Mouse (Mus musculus) cerebellum, postnatal 10 days (tissue): ENCODE measurements around the gene Tcirg1.

Experiments
- DNase-seq, 2 experiments: peaks; one replicate each; pipeline ENCODE4 v3.0.0; 2021; ENCODE audit warnings: mixed read lengths in 2 of 2

The Tcirg1 gene

DNA sequence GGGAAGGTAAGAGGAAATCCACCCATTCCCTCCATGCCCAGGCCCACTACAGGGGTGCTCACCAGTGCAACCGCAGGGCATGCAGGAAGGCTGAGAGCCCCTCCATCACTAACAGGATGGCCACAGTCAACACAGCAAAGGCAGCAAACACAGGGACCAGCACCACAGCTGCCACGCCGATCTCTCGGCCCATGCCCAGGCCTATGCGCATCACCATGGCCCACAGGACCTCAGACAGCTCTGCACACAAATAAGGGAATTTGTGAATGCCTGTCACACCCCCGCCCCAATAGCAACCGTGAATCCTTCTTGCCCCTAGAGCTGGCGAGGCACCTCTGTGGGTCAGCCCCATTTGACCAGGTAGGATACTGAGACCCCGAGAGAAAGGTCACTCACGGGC, 10.7 kb downstream of the Tcirg1 start:
- DNase-seq, result no peak

DNA sequence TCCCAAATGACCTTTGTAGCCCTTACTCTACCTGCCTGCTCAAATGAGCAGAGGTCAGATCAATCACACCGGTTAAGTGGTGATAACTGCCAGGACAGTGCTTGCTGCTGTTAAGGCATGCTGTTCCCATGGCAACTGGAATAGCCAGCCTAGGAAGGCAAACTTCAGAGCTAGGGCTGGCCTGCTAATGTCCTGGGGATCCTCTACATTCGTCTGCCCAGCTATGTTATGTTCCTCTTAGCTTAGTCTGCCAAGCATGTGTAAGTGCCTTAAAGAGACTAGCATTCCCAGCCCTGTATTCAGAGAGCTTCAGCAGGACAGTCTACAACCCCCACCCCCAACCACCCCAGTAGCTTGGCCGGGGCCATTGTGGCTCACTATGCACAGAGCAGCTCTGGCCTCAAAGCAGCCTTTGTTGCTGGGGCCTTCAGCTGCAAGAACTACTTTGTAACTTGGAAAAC, 11.7 kb downstream of the Tcirg1 start:
- DNase-seq, result peak in 1 of 2 experiments; percentile 43

DNA sequence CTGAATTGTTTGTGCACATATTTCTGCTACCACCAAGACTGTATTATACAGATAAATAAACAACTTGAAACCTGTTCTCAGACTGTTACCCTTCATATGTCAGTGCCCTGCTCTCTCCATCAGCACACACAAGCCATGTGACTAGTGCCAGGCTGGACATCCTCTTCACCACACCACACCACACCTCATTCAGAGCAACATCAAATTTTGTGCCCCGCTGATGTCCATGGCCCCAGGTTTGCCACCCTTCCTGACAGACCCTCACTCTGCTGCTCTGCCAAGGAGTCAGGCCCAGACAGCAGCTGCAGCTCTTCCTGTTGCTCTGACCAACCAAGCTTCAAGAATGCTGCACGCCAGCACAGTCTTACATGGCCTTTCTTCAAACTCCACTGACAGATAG, 12.6 kb downstream of the Tcirg1 start:
- DNase-seq, result no peak

DNA sequence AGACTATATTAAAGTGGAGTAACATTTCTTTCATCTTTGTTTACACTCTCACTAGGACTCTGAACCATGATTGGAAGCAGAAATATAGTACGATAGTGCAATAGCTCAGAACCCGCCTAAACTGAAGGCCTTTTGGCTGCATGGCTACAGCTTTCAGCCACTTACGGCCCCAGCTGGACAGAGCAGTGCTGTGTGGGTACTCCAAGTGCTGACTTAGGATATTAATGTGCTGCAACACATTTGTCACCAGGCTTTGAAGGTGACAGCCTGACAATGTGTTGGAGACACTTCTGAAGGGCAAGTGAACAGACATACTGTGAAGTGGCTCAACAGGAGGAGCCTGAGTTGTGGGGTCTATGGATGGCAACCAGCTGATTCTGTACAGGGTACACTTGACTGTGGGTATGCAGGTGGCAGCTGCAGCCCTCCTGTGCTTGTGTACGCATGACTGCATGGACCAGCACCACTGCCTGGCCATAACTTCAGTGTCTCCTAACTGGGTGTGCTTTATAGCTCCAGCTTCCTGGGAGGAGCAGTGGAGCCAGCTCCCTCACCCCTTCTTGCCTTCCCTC, 13.3 kb downstream of the Tcirg1 start:
- no peak for DNase-seq

DNA sequence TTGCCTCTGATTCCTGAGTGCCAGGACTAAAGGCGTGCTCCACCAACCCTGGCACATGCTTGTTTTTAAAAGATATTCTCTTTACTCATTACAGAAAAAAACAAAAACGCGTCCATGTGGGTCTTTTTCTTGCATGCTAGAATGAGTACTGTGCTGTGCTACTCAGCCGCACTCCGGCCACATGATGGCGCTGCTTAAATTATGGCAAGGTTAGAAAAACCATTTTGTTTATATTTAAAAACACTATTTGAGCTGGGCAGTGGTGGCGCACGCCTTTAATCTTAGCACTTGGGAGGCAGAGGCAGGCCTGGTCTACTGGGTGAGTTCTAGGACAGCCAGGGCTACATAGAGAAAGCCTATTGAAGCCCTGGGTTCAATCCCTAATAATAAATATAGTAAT, 16.8 kb downstream of the Tcirg1 start:
- no peak for DNase-seq

DNA sequence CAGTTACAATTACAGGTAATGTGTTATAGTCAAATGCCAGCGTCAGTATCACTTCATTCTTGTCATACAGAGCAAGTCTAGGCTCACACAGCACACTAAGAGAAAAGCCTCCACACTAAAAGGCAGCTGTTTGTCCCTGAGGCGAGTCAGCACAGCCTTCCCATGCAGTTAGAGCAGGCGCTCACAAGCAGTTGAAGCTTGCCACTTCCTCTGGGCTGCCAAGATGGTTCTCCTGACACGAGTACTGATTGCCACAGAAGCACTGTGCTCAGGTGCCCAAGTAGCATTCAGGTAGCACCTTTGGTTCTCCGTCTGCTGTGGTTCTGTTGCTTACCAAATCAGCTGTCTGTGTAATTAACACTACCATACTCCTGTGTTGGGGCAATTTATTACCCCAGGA, 17.8 kb downstream of the Tcirg1 start:
- DNase-seq, result no peak

DNA sequence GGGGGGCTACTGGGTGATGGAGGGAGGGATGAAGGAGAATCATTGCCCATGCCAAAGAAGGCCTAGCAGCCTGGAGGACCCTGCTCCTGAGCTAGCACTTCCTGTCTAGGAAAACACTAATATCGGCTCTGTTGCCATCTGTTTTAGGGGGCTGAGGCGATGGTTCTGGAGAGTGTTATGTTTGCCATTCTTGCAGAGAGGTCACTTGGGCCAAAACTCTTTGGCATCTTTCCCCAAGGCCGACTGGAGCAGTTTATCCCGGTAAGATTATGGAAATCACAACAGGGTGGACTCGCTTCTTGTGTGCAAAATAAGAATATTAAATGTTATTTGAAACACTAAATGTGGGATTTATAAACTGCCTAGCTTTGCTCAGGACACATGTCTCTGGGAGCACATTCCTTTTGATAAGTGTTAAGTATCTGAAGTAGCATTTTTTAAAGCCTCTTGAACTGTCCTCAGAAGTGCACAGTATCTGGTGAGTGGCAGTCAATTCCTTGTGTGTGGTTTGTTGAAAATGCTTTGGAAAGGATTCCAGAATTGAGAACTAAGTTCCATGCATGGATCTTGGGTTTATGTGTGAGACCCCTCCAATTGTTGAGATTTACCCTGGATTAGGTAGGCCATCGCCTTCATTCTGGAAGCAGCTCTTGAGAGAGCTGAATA, 22.5 kb downstream of the Tcirg1 start:
- DNase-seq, result peak; percentile 43 to 45

DNA sequence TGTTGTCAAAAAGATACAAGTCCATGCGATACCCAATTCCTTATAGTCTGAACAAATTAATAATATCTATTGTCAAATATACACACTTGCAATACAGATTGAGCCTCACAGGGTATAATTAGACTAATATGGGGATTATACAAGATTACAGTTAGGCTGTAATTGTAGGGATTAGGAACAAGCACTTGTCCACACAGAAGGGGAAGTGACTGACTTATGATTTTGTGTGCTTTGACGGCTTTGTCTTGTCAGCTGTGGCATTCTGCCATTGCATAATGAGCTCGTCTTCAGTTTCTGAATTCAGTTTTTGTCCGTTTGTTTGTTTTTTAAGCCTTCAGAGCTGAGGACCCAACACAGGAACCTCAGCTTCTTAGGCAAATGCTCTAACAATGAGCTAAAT, 24.7 kb downstream of the Tcirg1 start:
- no peak for DNase-seq

DNA sequence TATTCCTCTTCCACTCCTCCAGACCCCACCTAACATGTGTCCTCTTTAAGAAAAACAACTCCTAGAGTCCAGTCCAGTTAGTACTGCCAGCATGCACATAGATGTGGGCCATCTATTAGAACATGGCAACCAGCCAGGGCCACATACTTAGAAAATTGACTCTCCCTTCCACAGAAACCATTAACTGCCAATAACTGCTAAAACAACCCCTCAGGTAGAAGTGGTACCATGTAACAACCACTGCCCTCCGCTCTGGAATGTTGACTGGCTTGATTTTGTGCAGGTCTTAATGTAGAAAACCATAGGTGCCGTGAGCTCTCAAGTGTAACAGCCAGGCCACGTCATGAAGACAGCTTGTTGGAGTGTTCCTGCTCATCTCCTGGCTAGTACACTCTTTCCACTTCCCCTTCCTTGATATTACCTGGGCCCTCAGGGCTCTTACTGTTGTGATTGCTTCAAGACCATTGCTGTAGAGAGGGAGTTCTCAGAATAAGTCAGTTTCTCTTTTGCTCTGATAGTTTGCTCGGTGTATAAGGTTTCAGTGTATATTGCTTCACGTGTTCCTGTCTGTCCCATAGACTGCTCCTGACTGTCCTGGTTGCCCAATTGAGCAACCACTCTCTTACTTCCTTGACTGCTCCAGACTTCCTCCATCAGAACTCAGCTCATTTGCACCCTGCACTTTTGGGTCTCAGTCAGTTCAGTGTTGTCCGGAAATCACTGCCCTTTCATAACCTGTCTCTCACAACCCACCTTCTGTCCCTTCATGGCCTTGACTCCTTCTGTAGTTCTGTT, 26.7 kb downstream of the Tcirg1 start:
- no peak for DNase-seq

DNA sequence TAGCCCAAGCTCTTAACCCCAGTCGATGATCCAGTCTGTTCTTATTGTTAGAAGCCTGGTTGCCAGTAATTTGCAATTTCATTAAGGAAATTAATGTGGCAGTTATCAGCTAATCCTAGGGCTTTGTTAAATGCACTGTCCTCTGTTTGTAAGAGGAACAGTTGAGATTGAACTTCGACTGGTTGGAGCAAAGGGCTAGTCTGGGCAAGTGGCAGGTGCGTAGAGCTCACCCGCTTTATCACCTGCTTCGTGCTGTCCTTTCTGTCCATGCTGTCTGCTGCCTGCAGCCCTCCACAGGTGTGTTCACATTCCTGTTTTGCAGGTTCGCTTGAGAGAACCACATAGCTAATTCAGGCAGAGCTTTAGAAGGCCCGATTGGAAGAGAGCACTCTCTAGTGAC, 31.9 kb downstream of the Tcirg1 start:
- DNase-seq, result no peak

DNA sequence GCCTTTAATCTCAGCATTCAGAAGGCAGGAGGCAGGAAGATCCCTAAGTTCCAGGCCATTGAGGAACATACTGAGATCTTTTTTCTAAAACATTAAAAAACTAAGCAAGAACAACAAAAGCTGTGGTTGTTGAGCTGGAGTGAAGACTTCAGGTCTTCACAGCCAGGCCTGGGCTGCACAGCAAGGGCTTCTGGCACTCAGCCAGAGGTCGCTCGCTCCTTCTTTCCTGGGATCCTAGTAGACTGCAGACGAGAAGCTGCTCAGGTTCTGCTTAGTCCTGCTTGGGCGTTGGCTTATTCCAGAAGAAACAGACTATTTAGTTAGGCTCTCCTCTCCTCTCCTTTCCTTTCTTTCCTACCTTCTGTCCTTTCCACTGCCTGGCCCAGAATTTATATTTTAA, 34.6 kb downstream of the Tcirg1 start:
- peak; percentile 70 to 77 for DNase-seq

DNA sequence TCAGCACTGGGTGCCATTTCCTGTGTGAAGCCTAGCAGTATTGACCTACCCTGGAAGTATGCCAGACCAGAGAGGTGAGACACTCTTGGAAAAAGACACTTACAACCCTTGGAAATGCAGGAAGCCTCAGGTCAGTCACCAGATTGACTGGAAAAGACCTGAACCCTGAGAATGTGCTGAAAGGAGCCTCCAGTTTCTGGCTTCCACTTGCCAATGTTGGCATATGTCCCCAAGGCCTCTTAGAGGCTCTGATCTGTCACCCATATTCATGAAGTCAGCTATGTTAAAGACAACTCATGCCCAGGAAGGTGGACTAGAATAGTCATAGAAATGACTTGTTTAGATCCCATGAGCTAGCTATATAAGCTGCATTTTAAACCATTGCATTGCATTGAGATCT, 35.5 kb downstream of the Tcirg1 start:
- DNase-seq, result no peak

DNA sequence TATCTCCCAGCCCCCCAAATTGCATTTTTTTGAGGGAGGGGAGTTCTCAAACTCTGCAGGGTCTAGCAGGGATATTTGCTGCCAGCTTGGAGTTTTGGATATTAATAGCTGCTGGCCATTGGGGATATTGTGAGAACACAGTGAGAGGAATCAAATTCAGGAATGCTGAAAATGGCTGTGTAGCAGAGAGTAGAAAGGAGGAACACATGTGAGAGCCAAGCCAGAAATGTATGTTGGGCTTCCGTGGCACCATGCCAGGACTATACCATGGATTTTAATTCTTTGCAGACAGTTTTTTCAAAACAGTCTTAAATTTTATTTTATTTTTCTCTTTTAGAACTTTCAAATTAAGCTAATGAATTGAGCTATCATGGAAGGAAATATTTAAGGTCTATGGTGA, 38.6 kb downstream of the Tcirg1 start:
- no peak for DNase-seq

DNA sequence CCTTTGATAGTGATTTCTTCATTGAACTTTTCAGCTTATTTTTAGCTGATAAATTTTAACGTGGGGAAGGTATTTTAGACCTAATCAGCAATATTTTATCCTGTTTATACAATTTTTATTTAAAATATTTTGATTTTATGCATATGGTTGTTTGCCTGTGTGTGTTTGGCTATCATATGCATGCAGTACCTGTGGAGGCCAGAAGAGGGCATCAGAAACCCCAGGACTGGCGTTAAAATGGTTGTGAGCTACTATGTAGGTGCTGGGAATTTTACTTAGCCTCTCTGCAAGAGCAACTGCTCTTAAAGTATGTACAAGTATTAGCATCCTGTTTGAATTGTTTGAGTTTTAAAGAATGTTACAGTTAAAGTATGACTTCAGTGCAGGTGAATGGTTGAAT, 42.0 kb downstream of the Tcirg1 start:
- DNase-seq, result no peak

DNA sequence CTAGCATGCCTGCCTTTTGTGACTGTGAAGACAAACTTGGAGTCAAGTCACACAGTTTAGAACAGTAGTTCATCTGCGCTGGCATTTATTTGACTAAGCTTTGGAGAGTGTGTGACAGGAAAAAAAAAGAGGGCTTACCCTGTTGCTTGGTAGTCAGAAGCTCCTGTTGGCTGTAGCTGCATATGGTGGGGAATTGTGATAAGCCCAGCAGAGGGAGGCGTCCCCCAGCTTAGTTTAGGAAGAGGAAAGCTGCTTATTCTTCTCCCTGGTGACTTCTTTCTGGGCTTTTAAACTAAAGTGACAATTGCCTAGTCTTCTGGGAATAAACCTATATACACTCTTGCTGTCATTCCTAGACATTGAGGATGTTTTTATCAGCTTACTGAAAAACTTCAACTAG, 44.2 kb downstream of the Tcirg1 start:
- DNase-seq, result no peak

DNA sequence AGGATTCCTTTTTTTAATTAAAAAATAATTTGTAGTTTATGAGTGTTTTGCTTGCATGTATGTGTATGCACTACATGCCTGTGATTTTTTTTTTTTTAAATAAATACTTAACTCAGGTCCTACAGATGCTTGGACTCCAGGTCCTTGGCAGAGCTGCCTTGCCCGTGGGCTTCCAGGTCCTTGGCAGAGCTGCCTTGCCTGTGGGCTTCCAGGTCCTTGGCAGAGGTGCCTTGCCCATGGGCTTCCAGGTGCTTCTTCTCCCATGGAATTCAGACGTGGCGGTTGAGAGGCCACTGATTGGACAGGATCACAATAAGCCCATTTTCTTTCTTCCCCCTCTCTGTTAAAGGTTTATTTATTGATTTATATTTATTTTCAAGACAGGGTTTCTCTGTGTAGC, 49.7 kb downstream of the Tcirg1 start:
- peak; percentile 66 to 80 for DNase-seq

DNA sequence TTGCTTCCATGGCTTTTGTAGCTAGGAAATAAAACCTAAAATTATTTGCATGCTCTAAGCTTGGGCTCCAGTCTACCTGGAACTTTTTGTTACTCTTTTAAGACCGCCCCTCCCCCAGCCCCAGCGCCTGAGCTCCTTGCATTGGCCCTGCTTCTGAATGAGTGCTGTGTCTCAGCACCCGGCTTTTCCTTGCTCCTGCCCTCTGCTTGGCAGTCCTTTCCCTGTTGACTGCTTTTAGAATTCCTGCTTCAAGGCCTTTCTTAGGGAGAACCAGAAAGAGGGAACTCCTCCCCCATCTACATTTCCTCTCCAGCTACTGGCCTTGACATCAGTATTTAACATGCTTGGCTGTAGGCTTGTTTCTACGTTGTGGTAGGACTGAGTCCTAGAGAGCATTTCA, 51.3 kb downstream of the Tcirg1 start:
- peak in 1 of 2 experiments; percentile 53 for DNase-seq

DNA sequence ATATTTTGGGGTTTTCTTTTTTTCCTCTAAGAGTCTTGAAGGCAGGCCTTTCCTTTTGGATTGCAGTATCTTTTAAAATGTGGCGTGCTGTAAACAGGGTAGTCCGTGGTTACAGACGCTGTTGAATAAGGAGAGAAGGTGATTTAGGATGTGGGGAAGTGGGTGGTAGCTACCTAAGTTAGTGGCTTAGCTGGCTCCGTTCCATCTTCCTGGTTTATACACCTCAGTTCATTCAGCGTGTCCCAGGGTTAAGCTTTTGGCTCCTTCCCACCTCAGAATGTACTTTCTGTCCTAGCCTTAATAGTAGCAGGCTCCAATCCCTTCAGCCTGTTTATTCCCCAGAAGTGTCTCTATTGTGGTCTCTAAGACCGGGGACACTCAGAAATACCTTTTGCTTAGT, 51.8 kb downstream of the Tcirg1 start:
- DNase-seq, result peak in 1 of 2 experiments; percentile 47

DNA sequence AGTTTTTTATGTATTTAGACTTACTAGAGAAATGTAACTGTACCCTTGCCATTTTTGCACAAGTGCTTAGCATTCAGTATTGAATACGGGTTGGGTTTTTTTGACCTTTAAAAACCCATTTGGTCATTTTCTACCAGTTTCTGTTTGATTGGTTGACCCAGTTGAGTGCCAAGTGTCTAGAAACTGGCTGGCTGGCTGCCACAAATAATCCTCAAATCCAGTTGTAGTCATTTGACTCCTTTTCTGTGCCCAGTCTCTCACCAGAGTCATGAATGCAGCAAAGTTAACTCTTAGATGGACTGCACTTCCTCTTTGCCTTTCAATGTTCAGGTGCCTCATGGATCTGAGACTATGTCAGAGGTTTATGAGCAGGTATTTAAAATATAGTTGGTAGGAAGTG, 53.0 kb downstream of the Tcirg1 start:
- DNase-seq, result peak; percentile 62 to 68

DNA sequence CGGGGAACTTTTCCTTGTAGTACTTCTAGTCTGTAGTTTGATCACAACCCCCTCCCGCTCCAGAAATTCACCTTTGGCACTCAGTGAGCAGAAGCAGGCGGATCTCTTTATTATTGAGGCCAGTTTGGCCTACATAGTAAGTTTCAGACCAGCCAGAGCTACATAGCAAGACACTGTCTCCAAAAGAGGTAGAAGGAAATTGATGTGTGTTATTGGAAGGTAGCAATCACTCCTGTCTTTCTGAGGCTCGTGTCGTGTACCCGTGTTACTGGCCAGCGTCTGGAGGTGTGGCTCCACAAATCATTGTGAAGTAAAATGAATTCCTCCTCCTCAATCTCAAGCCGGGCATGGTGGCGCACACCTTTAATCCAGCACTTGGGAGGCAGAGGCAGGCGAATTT, 53.8 kb downstream of the Tcirg1 start:
- no peak for DNase-seq

DNA sequence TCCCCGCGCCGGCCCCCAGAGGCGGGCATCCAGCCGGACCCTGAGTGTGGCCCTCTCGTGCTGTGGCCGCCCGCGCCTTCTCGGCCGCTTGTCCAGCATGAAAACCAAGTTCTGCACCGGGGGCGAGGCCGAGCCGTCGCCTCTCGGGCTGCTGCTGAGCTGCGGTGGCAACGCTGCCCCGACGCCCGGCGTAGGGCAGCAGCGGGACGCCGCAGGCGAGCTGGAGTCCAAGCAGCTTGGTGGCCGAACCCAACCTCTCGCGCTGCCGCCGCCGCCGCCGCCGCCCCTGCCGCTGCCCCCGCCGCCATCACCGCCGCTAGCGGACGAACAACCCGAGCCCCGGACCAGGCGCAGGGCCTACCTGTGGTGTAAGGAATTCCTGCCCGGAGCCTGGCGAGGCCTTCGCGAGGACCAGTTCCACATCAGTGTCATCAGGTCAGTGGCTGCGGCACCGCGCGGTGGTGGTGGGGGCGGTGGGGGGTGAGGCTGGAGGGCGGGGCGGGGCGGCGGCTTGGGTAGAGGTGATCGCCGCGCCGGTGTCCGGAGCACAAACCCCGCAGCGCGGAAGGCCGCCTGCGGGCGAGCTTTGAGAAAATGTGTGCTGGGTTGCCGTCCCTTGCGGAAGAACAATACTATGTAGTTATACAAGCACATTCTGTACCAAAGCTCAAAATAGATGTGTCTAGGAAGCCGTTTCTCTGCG, 54.8 kb downstream of the Tcirg1 start:
- DNase-seq, result peak; percentile 74 to 77

DNA sequence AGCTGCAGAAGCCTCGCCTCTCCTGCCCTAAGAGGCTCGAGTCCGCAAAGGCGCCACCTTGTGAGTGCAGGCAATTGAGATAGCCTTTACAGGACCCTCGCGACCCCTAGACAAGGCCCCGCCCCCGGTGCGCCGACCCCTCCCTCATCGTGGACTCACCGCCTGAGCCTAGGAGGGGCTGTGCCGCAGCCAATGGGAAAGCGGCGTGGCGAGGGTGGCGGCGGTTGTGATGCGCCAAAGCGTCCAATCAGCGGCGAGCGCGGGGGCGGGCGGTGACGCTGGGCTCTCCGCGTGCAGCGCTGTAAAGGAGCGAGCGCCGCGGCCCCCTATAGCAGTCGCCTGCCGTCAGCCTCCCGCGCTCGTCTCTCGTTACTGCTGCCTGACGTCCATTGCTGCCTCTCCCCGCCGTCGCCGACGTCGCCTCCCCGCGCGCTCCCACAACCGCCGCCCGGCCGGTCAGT, 55.4 kb downstream of the Tcirg1 start, which contains the start of gene Chka:
TSS of gene Chka (plus strand) at position 272 of the 461 bp plus-strand sequence.
- peak; percentile 98 to 99 for DNase-seq

DNA sequence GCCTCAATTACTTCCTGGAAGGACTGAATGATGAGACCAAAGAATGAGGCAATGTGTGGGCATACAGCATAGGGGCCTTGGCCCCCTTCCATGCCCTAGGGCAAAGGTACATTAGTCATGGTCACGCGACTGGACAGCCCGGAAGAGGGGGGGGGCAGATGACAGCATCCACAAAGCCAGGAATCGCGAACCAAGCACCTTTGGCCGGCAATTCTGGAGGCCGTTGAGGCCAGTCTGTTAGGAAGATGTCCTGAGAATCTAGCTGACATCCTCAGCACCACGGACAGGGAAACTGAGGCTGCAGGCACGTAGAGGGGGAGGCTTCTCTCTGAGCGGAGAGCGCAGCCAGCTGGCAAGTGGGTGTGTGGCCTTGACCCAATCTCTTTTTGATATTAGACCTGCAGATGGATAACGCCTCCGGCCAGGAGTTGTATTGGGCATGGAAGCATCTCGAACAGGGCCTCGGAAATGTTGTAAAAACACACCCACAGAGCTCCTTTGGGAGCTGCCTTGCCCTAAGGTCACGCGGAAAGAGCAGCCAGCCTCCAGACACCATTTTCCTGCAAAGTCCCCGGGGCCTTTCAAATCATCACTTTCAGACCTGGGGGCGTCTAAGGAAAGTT, 56.0 kb downstream of the Tcirg1 start:
- DNase-seq, result peak; percentile 73
